Mouse (Mus musculus): ENCODE data around the gene Ndp.

DNA sequence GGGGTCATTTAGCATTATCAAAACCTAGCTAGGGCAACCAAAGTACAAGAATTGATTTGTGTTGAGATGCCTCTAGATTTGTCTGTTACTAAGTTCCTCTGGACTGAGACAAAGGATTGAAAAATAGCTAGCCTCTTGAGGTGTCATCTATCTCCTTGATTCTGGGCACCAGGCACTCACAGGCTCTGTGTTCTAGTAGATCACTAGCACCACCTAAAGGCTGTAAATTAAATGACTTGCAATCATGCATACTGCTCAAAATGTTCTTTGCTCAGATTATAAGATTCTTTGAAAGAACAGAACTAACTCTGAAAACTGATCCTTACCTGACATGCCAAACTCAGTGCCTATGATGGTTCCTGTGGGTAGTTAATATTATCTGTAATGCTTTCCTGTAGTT, 51.3 kb downstream of the Ndp start:
- TF ChIP-seq CTCF (IDR thresholded peaks at IDR 0.05; ENCODE audit: control insufficient read depth, insufficient read depth, insufficient read length) = no peak
- TF ChIP-seq MYOG (IDR thresholded peaks at IDR 0.05; ENCODE audit: control insufficient read depth, extremely low read depth, insufficient read length) = no peak
- no peak for TF ChIP-seq CEBPB (IDR thresholded peaks at IDR 0.05; ENCODE audit: low read depth)
- TF ChIP-seq USF1 (IDR thresholded peaks at IDR 0.05; ENCODE audit: low read depth) = no peak
- no peak for TF ChIP-seq MAX (IDR thresholded peaks at IDR 0.05)
